Mouse (Mus musculus) lung, postnatal 14 days (tissue): ENCODE data around the gene Acot4.
"Not testable (repeated sequence)": the region's sequence is repeated elsewhere in the genome, so short reads cannot be mapped to it uniquely, and the experiment has no call there.

ENCODE experiments used
- DNase-seq: peaks from one replicate; pipeline ENCODE4 v3.0.0; 2021

Gene Acot4

DNA sequence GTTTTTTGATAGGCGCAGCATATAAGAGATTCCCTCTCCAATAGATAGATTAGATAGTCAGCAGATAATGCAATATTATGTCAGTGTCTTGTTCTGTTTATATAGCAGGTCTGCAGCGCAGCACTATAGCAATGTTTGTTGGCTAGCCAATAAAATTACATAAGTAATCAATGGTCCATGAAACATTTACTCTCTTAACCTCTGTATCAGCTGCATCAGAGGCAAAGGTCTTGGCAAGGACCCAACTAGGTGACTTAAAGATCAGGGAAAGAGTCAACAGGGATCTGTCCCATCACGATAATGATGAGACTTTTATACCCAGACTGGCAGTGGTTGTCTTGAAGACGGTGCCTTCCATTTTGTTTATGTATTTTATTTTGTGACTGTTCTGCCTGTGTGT, 5.3 kb upstream of the Acot4 start:
- no peak for DNase-seq

DNA sequence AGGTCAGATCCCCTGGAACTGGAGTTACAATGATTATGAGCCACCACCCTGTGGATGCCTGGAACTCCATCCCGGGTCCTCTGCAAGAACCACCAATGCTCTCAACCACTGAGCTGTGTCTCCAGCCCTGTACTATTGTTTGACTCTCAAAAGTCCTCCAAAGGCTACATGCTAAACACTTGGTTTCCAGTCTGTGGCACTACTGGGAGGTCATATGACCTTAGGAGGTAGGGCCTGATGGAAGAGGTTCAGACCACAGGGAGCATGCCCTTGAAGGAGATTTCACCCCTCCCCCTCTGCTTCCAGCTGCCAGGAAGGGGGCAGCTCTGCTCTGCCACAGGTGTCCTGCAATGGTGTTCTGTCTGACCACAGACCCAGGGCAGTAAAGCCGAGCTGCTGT, 4.9 kb upstream of the Acot4 start:
- not testable (repeated sequence) for DNase-seq

DNA sequence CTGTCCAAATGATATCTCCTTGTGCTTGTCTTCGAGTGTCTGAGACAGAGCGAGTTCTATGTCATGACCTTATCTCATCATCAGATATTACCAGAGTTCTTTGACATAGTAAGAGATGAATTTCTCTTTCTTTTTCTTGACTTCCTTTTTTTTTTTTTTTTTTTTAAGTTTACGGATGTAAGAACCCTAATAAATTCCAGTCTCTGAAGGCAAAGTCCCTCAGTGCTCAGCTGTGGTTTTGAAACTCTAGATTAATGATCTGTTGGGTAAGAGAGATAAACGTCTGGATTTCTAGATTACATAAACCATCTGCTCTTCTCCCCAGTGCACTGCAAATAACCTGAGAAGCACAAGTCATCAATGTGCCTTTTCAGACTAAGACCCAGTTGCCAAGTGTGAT, 4.1 kb upstream of the Acot4 start:
- no peak for DNase-seq

DNA sequence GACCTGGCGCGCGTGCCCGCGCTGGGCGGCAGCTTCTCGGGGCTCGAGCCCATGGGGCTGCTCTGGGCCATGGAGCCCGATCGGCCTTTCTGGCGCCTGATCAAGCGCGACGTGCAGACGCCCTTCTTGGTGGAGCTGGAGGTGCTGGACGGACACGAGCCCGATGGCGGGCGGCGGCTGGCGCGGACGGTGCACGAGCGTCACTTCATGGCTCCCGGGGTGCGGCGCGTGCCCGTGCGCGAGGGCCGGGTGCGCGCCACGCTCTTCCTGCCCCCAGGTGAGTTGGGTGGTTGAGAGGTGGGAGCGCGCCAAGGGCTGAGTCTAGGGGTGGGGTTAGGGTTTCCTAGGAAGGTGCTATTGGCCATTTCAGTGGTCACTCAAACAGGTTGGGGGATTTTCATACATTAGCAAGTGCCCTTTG, 522 bp downstream of the Acot4 start, which contains the start of gene Gm49366:
Gene Gm49366, plus strand, starts transcription at position 245 of the 421 bp plus-strand sequence.
- DNase-seq: peak; percentile 26

DNA sequence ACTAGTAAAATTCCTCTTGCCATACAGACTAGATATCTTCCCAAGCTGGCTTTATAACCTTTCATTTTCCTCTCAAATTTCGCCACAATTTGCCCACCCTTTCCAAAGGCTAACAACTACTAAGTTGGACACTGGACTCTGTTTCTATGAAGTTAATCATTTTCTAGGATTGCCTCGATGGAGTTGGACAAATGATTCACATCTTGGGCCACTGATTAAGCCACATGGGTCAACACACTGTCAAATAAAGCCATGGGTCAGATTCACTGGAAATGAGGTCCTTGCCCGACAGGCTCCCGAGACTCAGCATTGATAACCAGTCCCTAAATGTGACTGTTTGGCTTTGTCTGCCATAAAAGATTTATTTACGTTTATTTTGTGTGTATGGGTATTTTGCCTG, 4.1 kb downstream of the Acot4 start:
- DNase-seq: no peak

DNA sequence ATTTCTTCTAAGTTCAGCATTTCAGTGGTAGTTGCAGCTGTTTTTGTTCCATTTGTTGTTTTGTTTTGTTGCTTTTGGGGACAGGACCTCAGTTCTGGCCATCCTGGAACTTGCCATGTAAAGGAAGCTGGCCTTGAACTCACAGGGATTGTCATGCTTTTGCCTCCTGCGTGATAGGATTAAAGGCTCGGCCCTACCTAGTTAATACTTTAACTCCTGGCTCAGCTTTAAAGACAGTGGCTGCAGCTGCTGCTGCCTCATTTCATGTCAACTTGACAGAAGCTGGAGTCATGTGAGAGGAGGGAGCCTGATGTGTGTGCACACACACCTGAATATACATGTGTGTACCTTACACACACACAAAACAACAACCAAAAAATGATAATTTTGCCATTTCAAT, 5.9 kb downstream of the Acot4 start:
- no peak for DNase-seq

DNA sequence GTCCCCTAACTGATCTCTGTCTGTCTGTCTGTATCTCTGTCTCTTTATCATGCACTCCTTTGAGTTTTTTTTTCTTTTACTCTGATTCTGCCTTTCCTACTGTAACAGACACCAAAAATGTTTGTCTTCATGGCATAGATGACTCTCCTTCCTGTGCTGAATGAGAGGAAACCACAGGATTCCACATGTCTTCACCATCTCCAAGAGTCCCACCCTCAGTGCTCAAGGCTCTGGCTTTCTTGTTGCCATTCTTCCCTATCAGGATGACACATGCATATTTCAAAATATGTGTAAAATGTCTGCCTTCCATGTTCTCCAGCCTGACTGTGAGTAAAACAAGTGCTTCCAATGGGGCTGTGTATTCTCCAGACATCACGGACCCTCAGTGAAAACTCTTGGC, 8.7 kb downstream of the Acot4 start:
- DNase-seq: no peak

DNA sequence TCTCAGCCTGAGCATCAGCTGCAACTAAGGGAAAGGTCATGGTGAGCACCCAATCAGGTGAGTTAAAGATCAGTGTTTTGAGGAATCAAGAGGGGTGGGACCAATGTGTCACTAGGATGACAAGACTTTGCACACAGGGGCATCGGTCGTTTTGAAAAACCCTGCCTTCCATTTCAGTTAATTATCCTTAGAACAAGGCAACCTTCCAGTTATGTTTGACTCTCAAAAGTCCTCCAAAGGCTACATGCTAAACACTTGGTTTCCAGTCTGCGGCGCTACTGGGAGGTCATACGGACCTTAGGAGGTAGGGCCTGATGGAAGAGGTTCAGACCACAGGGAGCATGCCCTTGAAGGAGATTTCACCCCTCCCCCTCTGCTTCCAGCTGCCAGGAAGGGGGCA, 12.6 kb downstream of the Acot4 start:
- DNase-seq: not testable (repeated sequence)

DNA sequence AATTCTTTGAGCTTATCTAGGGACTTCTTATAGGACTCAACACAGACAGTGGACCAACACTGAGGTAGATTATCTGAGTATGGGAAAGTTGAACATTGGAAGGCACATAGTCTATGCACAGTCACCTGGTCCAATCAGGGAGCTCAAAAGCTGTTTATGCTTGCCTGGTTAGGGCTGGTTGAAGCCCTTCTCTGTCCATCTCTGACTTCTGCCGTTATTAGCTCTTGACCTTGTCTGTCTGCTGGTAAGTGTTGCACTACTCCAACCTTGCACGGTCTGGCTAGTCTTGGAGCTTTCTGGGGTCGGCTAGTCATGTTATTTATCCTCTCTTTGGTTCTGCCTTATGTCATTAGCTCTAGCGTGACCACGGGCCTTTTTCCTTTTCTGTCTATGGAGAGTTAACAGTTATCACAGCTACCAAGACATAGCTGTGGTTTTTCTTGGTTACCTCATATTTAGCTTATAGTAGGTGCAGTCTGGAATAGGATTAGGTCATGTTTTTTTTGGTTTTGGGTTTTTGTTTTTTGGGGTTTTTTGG, 13.8 kb downstream of the Acot4 start, which contains the start of gene Acot3:
Gene Acot3, plus strand, starts transcription at position 208 of the 538 bp plus-strand sequence.
- no peak for DNase-seq

DNA sequence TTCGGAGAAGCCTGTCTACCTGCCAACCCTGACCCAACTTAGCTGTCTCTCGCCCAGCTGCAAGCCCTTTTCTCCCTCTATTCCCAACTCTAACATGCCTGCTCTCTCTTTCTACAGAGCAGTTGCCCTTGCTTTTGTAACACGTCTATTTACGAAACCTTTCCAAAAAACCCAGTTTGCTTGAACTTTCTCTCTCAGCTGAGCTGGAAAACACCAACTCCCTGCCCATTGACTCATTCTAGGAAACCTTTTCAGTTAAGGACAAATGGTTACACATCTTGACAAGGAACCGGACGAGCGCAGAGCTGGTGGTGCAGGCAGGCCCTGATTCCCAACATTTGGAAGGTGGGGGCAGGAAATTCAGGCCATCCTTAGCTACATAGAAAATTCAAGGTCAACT, 14.4 kb downstream of the Acot4 start:
- no peak for DNase-seq

DNA sequence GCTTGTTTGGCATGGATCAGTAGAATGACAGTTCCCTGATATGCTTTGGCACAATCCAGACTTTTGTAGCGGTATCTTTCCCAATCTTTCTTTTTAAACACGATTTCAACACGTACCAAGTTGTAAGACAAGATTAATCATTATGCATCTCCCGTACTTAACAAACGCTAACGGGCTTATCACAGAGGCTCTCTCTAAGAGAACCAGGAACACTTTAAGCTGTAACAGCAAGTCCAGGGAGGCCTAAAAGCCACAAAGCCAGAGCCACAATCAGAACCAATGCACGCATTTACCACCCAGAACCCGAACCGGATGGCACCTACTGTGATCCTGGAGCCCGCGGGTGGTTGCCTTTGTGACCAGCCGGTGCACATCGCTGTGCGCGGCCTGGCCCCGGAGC, 15.0 kb downstream of the Acot4 start:
- no peak for DNase-seq

DNA sequence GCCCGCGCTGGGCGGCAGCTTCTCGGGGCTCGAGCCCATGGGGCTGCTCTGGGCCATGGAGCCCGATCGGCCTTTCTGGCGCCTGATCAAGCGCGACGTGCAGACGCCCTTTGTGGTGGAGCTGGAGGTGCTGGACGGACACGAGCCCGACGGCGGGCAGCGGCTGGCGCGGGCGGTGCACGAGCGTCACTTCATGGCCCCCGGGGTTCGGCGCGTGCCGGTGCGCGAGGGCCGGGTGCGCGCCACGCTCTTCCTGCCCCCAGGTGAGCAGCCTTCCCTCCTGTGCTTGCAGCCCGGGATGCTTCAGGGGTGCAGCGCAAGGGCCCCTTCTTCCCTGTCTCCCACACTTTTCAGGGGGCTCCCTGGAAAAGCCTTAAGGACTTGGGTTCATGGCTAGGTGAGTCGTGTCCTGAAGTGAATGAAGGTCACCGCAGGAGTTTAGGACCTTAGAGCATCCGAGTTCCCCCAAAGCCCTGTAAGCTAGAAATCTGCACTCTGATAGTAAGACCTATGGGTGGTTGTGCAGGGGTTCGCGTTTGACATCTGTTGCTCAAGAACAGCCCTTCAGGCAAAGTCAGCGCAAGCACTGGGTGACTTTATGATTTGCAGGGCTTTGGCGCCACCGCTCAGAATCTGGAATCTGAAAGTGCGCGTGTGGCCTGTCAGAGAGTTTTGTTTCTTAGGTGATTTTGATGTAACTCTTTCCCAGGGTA, 15.7 kb downstream of the Acot4 start:
- peak; percentile 17 for DNase-seq

DNA sequence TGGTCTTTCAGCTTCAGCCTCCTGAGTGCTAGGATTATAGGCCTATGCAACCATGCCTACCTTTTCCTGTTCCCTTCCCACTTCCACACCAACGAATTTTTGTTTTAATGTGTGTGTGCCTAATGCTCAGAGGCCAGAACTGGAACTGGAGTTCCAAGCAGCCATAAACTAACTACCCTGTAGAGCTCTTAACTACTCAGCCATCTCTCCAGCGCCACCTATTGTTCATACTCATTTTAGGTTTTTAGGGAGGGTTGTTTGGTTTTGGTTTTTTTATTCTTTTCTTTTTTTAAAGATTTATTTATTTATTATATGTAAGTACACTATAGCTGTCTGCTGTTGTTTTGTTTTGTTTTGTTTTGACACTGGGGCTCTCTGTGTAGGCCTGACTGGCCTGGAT, 22.8 kb downstream of the Acot4 start:
- DNase-seq: peak; percentile 29

DNA sequence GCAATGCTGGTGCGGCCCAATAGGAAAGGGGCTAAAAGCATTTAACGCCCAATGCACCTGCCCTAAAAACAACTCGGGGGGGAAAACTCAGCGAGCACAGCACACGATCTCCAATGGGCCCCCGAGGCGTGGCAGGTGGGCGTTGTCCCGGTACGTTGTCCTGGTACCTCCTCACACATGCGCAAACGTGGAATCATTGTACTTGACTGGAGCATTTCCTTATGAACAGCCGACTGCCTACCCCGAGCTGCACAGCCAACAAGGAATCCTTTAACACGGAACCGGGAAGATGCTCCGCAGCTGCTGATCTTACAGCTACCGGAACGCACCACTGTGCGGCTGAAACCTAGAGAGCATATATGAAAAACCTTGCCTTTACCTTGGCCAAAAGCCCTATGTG, 24.2 kb downstream of the Acot4 start:
- DNase-seq: no peak

DNA sequence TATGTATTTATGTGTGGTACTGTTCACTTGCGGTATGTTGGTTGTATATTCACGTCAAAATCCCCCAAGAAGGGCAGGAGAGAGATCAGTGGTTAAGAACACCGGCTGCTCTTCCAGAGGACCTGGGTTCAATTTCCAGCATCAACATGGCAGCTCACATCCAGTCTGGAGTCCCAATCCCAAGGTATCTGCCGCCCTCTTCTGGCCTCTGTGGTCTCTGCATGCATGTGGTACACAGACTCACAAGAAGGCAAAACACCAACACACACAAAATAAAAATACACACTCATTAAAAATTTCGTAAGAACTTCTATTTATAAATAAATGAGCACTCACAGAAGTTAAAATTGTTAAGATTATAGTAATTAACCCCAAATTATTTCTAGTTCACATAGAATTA, 25.0 kb downstream of the Acot4 start:
- DNase-seq: peak; percentile 21

DNA sequence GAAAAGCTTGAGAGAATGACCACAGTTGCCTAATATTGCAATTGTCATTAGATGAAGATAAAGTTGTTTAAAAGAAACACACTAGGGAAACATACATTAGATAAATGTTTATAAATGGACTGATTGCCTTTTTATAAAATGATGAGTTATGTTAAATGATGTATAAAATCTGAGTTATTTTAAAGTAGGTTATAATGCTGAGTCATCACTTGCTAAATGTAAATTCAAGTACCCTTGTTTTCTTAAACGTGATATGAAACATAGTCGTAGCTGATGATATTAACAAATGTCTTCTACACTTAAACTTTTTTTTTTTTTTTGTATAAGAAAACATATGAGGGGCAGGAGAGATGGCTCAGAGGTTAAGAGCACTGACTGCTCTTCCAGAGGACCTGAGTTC, 25.7 kb downstream of the Acot4 start:
- DNase-seq: no peak

DNA sequence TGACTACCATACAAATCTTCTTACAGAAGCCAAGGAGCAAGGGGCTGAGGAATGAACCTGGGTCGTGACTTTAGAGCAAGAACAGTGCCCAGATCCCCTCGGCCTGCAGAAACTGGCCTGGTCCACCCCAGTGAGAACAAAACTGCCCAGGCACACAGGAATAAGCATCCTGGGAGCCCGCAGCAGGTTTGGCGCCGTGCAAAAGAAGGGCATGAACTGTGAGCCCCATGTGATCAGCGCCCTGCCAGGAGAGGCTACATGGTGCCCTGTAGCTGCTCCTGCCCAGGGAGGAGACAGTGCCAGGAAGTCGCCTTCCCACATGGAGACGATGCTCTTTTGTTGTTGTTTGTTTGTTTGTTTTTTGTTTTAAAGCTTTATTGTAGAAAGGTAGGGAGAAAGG, 26.4 kb downstream of the Acot4 start:
- no peak for DNase-seq

DNA sequence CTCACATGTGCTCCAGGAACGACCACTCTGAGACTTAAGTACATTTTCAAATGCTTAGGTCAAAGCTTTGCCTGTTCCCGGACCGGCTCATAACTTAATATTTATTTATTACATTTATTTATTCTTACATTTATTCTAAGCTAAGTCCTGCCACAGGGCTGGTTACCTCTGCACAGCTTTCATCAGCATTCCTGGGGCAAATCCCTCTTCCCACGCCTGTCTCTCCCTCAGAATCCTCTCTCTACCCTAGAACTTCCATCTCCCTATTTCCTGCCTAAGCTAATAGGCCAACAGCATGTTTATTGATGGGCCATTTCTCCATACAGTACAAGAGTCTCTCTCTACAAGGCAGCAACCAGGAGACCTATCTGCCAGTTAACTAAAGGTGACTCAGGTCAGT, 29.6 kb downstream of the Acot4 start:
- no peak for DNase-seq

DNA sequence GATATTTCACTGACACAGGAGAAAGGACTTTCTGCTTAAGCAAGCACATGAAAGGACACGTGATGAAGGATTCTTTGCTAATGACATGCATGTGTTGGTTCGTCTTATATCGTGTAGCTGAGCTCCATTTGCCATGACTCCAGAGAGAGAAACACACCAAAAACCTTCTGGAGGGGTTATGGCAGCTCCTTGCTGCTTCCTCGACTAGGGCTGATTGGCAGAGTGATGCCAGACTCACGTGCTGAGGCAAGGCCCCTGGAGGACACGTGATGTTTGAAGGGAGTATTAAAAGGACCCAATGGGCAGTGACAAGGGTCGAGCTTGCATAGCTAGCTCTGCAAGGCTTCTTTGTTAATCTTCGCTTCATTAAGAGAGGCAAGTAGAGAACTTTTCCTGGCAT, 30.1 kb downstream of the Acot4 start:
- DNase-seq: no peak

DNA sequence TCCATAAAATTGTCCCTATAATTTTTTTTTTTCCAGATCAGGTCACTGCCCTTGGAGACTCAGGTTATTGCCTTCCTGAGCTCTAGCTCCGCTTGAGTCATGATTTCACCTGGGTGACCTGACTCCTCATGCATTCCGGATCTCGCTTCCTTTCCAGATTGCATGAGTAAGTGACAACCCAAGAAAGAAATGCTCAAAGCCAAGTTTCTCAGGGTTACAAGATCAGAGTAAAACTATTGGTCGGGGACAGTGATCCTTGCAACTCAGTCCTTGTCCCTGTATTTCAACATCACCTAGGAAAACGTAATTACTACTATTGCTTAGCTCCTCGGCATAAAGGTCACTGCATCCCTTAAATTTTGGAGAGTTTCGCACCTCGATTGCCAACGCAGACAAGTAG, 30.8 kb downstream of the Acot4 start, which contains the start of gene Acot5:
Gene Acot5, plus strand, starts transcription at position 340 of the 400 bp plus-strand sequence.
- DNase-seq: no peak

DNA sequence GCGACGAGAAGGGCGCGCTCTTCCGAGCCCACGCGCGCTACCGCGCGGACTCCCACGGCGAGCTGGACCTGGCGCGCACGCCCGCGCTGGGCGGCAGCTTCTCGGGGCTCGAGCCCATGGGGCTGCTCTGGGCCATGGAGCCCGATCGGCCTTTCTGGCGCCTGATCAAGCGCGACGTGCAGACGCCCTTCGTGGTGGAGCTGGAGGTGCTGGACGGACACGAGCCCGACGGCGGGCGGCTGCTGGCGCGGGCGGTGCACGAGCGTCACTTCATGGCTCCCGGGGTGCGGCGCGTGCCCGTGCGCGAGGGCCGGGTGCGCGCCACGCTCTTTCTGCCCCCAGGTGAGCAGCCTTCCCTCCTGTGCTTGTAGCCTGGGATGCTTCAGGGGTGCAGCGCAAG, 31.4 kb downstream of the Acot4 start:
- DNase-seq: peak; percentile 33

DNA sequence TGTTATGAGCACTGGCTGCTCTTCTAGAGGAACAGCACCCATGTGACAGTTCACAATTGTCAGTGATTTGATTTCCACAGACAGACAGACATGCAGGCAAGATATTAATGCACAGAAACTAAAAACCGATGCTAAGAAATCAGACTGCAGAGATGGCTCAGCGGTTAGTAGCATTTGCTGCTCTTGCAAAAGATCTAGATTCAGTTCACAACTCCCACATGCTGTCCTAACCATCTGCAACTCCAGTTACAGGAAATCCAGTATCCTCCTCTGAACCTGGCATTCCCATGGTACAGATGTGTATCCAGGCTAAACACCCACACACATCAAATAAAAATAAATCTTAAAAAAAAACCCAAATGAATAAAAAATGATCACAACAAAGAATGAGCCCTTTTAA, 33.5 kb downstream of the Acot4 start:
- DNase-seq: no peak

DNA sequence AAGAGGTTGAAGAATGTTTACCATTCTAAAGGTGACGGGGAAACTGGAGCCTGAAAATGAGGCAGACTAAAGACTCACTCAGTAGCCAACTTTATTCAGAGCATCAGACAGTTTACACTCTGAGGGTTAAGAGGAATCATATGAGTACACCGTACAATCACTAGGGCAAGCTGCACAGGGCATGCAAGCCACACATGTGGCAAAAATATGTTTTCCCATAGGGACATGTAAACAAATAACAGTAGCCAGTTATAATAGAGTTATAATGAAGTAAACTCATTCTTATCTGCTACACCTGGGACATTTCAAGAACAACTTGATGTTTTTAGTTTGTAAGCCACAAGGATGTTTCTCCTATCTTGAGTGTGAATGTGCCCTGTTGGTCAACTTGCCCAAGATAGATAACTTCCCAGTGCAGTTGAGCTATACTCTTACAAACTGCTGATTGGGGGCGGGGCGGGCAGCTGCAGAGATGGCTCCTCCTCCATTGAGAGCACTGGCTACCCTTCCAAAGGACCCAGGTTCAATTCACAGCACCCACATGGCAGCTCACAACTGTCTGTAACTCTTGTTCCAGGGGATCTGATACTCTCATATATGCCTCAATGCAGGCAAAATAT, 39.3 kb downstream of the Acot4 start:
- DNase-seq: no peak

DNA sequence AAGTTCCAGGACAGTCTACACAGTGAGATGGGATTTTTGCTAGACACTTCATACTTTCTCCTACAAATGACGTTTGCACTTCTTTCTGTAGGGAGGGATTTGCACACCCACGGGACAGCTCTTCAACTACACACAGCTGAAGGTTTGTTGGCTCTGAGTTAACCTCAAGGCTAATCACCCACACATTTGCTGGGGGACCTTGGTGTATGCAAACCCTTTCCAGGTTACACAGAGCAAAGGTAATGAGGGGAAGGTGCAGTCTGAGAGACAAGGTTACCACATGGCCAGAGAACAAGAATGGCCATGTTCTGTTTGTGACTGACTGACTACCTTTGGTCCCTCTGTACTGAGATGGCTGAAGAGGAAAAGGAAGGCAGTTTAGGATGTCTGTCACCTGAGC, 45.7 kb downstream of the Acot4 start:
- DNase-seq: no peak
